Mouse (Mus musculus) large intestine, adult 2 months (tissue): Measurements from ENCODE around the gene Ghitm. TPM values are rescaled to one million over a fixed set of nuclear protein-coding genes. Genes with fewer than 3 reads are reported as not detected.

Experiments
- DNase-seq: peaks from one replicate; pipeline ENCODE4 v3.0.0-alpha.2; 2012; ENCODE audit warnings: low read depth, low spot score
- WGBS: fragments of 180-500 bp; shearing (Covaris S2); methylation state at CpG from one replicate; pipeline ENCODE4 v1.1.7; 2018; 5-methylcytosine and 5-hydroxymethylcytosine counted together
- polyA plus RNA-seq: library from polyadenylated mRNA; depleted of rRNA; stranded (reverse); fragments of >200 nt; gene quantifications from 2 replicates; pipeline ENCODE4 v1.2.3, GENCODE M21; 2012; rRNA removed

The Ghitm gene
- polyA plus RNA-seq, 1 experiment, result 118 TPM

GRCm38 (mm10) chr14:37109460-37109859, 25.6 kb downstream of the Ghitm start:
- WGBS, result 8% methylated on average over 8 of the region's 8 CpGs
- DNase-seq, result no peak

GRCm38 (mm10) chr14:37105846-37106245, 29.2 kb downstream of the Ghitm start:
- 52% methylated on average over 7 of the region's 7 CpGs for WGBS
- DNase-seq, result no peak

- no peak for DNase-seq
- 18% methylated on average over 5 of the region's 5 CpGs for WGBS
Measured at GRCm38 (mm10) chr14:37104747-37105146, 30.3 kb downstream of the Ghitm start.

- 80% methylated on average over 3 of the region's 3 CpGs for WGBS
- no peak for DNase-seq
Measured at GRCm38 (mm10) chr14:37102484-37102883, 32.6 kb downstream of the Ghitm start.

GRCm38 (mm10) chr14:37101531-37101930, 33.5 kb downstream of the Ghitm start:
- 82% methylated on average over 5 of the region's 5 CpGs for WGBS
- no peak for DNase-seq

- 2% methylated on average over 30 of the region's 30 CpGs for WGBS
- DNase-seq, result no peak
Measured at GRCm38 (mm10) chr14:37097956-37098530, 37.0 kb downstream of the Ghitm start, which contains the start of gene Cdhr1. Gene Cdhr1 (minus strand): TSS chr14:37098347.

GRCm38 (mm10) chr14:37095556-37095955, 39.5 kb downstream of the Ghitm start:
- WGBS, result 78% methylated on average over 4 of the region's 4 CpGs
- no peak for DNase-seq

- DNase-seq, result no peak
- WGBS, result 69% methylated on average over 6 of the region's 6 CpGs
Measured at GRCm38 (mm10) chr14:37094436-37094835, 40.6 kb downstream of the Ghitm start.

- no peak for DNase-seq
- 50% methylated on average over 4 of the region's 4 CpGs for WGBS
Measured at GRCm38 (mm10) chr14:37083755-37084154, 51.3 kb downstream of the Ghitm start.

GRCm38 (mm10) chr14:37080724-37081123, 54.3 kb downstream of the Ghitm start:
- DNase-seq, result no peak
- 84% methylated on average over 1 of the region's 1 CpGs for WGBS

Other genes starting within 250 kb of the Ghitm start
- 11.4 and 19.8 TPM in 2 replicates for gene Ccser2, start 166.5 kb downstream of the Ghitm start, polyA plus RNA-seq
- not detected in 2 replicates for gene Rgr, start 86.3 kb downstream of the Ghitm start, polyA plus RNA-seq
- not detected in 2 replicates for gene Lrit1, start 80.4 kb downstream of the Ghitm start, polyA plus RNA-seq
- not detected in 2 replicates for gene Lrit2, start 67.3 kb downstream of the Ghitm start, polyA plus RNA-seq
- gene Cdhr1, start 36.9 kb downstream of the Ghitm start, polyA plus RNA-seq, result 0.16 and 0.27 TPM in 2 replicates
- 12.6 and 32.2 TPM in 2 replicates for gene 2610528A11Rik, start 21.2 kb downstream of the Ghitm start, polyA plus RNA-seq